8 mouse cellular contexts compared by ENCODE assay signal in the genomic region with DNA sequence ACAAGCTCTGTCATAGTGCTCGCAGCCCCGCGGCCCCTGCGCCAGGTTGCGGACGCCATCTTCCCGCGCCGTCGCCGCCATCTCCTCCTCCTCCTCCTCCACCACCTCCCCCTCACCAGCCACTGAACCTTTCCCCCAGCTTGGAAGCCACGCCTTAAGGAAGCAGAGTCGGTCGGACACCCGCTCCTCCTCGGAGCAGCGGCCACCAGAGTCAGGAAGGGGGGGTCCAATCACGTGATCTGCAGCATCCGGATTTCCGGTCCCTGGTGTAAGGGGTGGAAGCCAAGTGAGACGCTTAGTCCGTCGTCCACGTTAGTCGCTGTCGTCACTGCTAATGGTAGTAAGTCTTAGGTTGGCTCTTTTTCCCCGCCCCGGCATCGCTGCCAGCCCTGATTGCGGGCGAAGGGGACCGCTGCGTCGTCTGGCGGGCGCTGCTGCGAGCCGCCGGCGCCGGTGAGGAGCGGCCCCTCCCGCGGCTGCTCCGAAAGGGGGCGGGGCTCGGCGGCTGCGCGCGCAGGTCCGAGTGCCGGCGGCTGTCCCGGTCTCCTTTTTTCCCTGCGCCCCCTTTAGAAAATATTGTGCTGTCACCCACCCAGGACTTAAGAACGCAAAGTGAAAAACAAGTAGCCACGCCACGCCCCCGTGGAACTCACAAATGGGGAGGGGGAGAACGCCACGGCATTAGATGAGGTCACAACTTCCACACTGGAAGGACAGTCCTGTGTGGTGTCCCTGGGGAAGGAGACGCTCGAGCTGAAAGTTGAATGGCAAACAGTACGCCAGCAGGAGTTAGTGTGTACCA. TPM values are rescaled to one million over a fixed set of nuclear protein-coding genes. Genes with fewer than 3 reads are reported as not detected.
DNase-seq lines count a peak whose midpoint lies in the region; ATAC-seq lines count a peak whose summit lies in the region.

A gene (minus strand): TSS at position 430 of the 802 bp plus-strand sequence.

- DNase-seq in T-cell, adult 2 months (ENCODE audit: low spot score) = peak; percentile 96
- DNase-seq in cerebellum, postnatal 36 days = peak; percentile 91 to 92
- DNase-seq in frontal cortex, postnatal 36 days (ENCODE audit: low spot score in 2 of 2) = peak; percentile 91
- peak; percentile 84 for DNase-seq in left cerebral cortex, adult 11 months (ENCODE audit: low spot score)
- peak; percentile 95 to 97 for DNase-seq in lung, postnatal 4 days
- DNase-seq in retina, postnatal 7 days (ENCODE audit: low read depth, low spot score) = peak; percentile 90
- peak; percentile 89 for DNase-seq in urinary bladder, adult 2 months (ENCODE audit: low spot score)

- H3K4me2 ChIP-seq in hindbrain, embryonic 15.5 days = peak within 1 kb of the TSS; percentile 74

- H3K27me3 ChIP-seq in hindbrain, embryonic 15.5 days = no peaks in the 10 kb centered on the region

- under 1% methylated on average over 58 of the region's 65 CpGs for WGBS in hindbrain, embryonic 15.5 days

- H3K4me1 ChIP-seq in hindbrain, embryonic 15.5 days (replicated peaks) = peaks cover 34% of the 10 kb centered on the region

- H3K36me3 ChIP-seq in hindbrain, embryonic 15.5 days = no peaks in the 10 kb centered on the region

- peak within 1 kb of the TSS; percentile 91 for H3K4me3 ChIP-seq in hindbrain, embryonic 15.5 days

- ATAC-seq in hindbrain, embryonic 15.5 days (ENCODE audit: low FRiP score, low read depth) = peak; percentile 98

- H3K27ac ChIP-seq in hindbrain, embryonic 15.5 days (replicated peaks) = peak within 1 kb of the TSS; percentile 100

- no peaks in the 10 kb centered on the region for H3K9me3 ChIP-seq in hindbrain, embryonic 15.5 days

- peak within 1 kb of the TSS; percentile 86 for H3K9ac ChIP-seq in hindbrain, embryonic 15.5 days

RNA-seq across cellular contexts. Expression of the gene that starts here (rescaled TPM):
- polyA plus RNA-seq in hindbrain, embryonic 15.5 days (2015; fragmentation: Nextera tagmentation; extraction: Ambion mirVana) = 82.2 and 85.0 TPM in 2 replicates
- polyA plus RNA-seq in urinary bladder, adult 2 months (2012; rRNA removed) = 51.9 and 57.7 TPM in 2 replicates

Comparison
In these comparisons a context has a peak if more than half of its experiments do, and no peak if none do; other contexts are left out.
1. Peak in every context shown above with its lines: DNase-seq, ATAC-seq, H3K4me3 ChIP-seq and H3K27ac ChIP-seq.